Mouse (Mus musculus): ENCODE measurements around the gene Lrrc57.

DNA sequence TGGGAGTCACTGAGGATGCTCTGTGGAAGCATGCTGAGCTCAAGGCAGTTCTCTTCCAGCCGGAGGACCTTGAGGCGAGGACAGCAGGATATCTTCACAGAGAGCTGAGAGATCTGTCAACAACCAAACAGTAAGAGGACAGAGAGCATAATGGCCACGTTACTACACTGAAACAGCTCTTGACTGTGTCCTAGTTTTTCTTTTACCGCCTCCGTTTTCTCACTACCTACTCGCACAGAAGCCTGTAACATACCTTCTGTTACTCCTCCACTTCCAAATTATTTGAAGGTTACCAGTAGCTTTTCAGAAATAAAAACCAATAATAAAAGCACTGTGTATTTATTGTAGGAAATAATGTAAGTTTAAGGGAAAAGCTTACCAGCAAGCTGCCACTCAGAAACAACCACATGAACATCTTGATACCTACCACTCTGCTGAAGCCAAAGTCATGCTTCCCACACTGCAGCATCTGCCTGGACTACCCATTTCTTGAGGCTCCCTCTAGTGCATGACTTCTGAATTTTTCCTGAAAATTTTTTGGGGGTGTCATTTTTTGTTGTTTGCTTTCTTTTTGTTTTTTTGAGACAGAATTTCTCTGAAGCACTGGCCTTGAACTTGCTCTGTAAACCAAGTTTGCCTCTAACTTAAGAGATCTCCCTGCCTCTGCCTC lies 3.2 kb downstream of the Lrrc57 start:
- TF ChIP-seq GATA1 (IDR thresholded peaks at IDR 0.05; ENCODE audit: borderline replicate concordance, low read length) (no peak), FLI1 (IDR thresholded peaks at IDR 0.05; ENCODE audit: low read length) (no peak)

Data from megakaryocyte, embryonic 14.5 days (primary cell).